Mouse (Mus musculus) MEL (cell line): Measurements from ENCODE around the gene Celf2.

ENCODE experiments used
- CTCF ChIP-seq, 3 experiments: IDR thresholded peaks in 2 of 3; conservative IDR thresholded peaks in 1 of 3; 2 replicates each; pipeline ENCODE4 v1.5.1; 2011 to 2012; ENCODE audit warnings: low read length in 3 of 3, low read depth in 2 of 3, mild to moderate bottlenecking in 2 of 3, improper control_type of control experiment in 1 of 3, inconsistent platforms in 1 of 3, mixed read lengths in 1 of 3, moderate library complexity in 1 of 3; ENCODE audit not compliant: control insufficient read depth in 1 of 3, insufficient read depth in 1 of 3, poor library complexity in 1 of 3, severe bottlenecking in 1 of 3
- EP300 ChIP-seq, 2 experiments: IDR thresholded peaks; 2 replicates each; pipeline ENCODE4 v1.6.1; 2011; ENCODE audit warnings: improper control_type of control experiment in 2 of 2, low read length in 2 of 2, low read depth in 1 of 2, mild to moderate bottlenecking in 1 of 2
- ETS1 ChIP-seq: IDR thresholded peaks from 2 replicates; pipeline ENCODE4 v1.6.1; 2012; ENCODE audit warnings: low read depth, mild to moderate bottlenecking, inconsistent platforms, low read length, improper control_type of control experiment, moderate library complexity
- MAZ ChIP-seq: IDR thresholded peaks from 2 replicates; pipeline ENCODE4 v1.6.1; 2012; ENCODE audit warnings: low read depth, mild to moderate bottlenecking, inconsistent platforms, low read length, improper control_type of control experiment

DNA sequence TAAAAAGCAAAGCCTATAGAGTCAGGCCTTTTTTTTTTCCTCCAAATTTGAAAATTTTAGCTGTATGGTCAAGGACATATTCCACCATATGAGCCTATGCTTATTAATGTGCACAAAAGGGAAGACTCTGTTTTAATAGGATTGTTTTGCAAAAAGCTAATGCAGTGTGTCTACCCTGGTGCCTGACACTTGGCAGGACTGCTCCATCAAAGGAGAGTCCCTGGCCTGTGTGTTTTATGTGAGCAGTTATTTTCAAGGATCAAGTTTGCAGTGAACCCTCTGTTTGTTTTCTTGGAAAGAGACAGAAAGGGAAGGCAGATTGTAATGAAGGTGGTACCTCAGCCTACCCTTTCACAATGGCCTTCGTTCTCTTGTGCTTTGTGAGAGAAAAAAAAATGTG is 200.0 kb downstream of the Celf2 start:
- TF ChIP-seq MAZ (no peak), EP300 (IDR thresholded peaks at IDR 0.05; ENCODE audit: low read depth in 1 of 2, low read length in 2 of 2) (no peak), ETS1 (no peak), CTCF (IDR thresholded peaks at IDR 0.05 in 2 of 3, conservative IDR thresholded peaks at IDR 0.05 in 1 of 3; ENCODE audit: control insufficient read depth in 1 of 3, insufficient read depth in 1 of 3, low read depth in 2 of 3, low read length in 3 of 3, poor library complexity in 1 of 3, severe bottlenecking in 1 of 3) (no peak)
